Comparison of ENCODE assay signal across 17 mouse cellular contexts in the genomic region with DNA sequence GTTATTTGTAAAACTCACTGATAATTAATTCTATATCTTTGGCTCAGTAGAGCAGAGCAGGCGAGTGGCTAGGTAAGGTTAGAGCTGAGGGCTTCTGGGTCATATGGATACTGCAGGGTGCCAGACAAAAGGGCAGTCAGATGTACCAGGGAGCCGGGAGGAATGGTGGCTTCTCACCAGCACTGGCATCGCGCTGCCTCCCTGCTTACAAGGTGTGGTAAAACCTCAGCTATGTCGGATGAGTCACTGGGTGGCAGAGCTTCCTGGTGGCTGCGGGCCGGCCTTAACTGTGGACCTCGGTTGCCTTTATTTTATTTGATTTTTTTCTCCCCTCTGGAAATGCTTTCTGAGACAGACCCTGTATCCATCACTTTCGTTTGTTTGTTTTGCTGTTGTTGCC. TPM values are rescaled to one million over a fixed set of nuclear protein-coding genes. Genes with fewer than 3 reads are reported as not detected.
DNase-seq lines count a peak whose midpoint lies in the region; ATAC-seq and TF ChIP-seq lines count a peak whose summit lies in the region.
"Had no signal": no experiment of that assay in that cellular context is flagged by ENCODE, and none has a peak within 500 bp of the region (broad histone marks: within the 10 kb centered on the region; RNA-seq: fewer than 3 reads in every experiment).

No protein-coding gene starts in this region.

- no peaks in the 10 kb centered on the region for H3K36me3 ChIP-seq in C2C12 (ENCODE audit: control insufficient read depth, insufficient read depth)
- H3K36me3 ChIP-seq in liver, embryonic 12.5 days, result 0 out of 2 replicates have a peak, but pooled peaks cover 5% of the 10 kb centered on the region
- H3K36me3 ChIP-seq in stomach, embryonic 15.5 days, result no peaks in the 10 kb centered on the region
- H3K36me3 ChIP-seq: embryonic facial prominence, embryonic 15.5 days; forebrain, embryonic 10.5 days had no signal

- no peak overlapping the region for H3K9ac ChIP-seq in liver, embryonic 12.5 days
- H3K9ac ChIP-seq in stomach, embryonic 15.5 days, result no peak overlapping the region
- H3K9ac ChIP-seq: embryonic facial prominence, embryonic 15.5 days had no signal

- no peaks in the 10 kb centered on the region for H3K79me2 ChIP-seq in C2C12 (ENCODE audit: control insufficient read depth, insufficient read depth)

- no peaks in the 10 kb centered on the region for H3K9me3 ChIP-seq in liver, embryonic 12.5 days (replicated peaks)
- H3K9me3 ChIP-seq in stomach, embryonic 15.5 days, result no peaks in the 10 kb centered on the region
- H3K9me3 ChIP-seq: embryonic facial prominence, embryonic 15.5 days; forebrain, embryonic 10.5 days had no signal

- no peak for ATAC-seq in liver, embryonic 12.5 days
- no peak for ATAC-seq in stomach, embryonic 15.5 days (ENCODE audit: insufficient read depth, low FRiP score, low read depth)
- ATAC-seq: hindbrain, embryonic 16.5 days had no signal

- DNase-seq in 3T3-L1 (ENCODE audit: low read depth, low spot score), result peak; percentile 44
- no peak for DNase-seq in thymus, adult 18-20 months
- no peak for DNase-seq in layer of hippocampus, adult 18-20 months (ENCODE audit: low spot score in 2 of 2)
- no peak for DNase-seq in kidney, postnatal 4 days
- DNase-seq: cerebellum, adult 18-20 months; embryo, embryonic 11 days; gastrocnemius, adult 2 months; heart, postnatal 4 days; lung, postnatal 14 days; midbrain, embryonic 14.5 days; thymus, postnatal 36 days had no signal

- H3K4me2 ChIP-seq in liver, embryonic 12.5 days, result 0 out of 2 replicates have a peak overlapping the region, but pooled peaks have one; percentile 10
- H3K4me2 ChIP-seq in stomach, embryonic 15.5 days, result no peak overlapping the region
- H3K4me2 ChIP-seq: embryonic facial prominence, embryonic 15.5 days had no signal

- H3K4me1 ChIP-seq in liver, embryonic 12.5 days, result peaks cover 25% of the 10 kb centered on the region
- peaks cover 35% of the 10 kb centered on the region for H3K4me1 ChIP-seq in stomach, embryonic 15.5 days

- peak overlapping the region; percentile 69; the same call in 1 of the 2 replicates for H3K27ac ChIP-seq in liver, embryonic 12.5 days
- H3K27ac ChIP-seq in stomach, embryonic 15.5 days, result peak overlapping the region; percentile 49; the same call in 1 of the 2 replicates
- H3K27ac ChIP-seq: embryonic facial prominence, embryonic 15.5 days; forebrain, embryonic 10.5 days; gastrocnemius, adult 2 months had no signal

- H3K79me3 ChIP-seq in C2C12 (ENCODE audit: low read depth), result no peaks in the 10 kb centered on the region

- no peak for TF ChIP-seq CTCF in C2C12 (IDR thresholded peaks at IDR 0.05; ENCODE audit: control insufficient read depth, insufficient read depth, insufficient read length)

- no peak overlapping the region for H3ac ChIP-seq in C2C12 (ENCODE audit: control insufficient read depth, insufficient read length, low read depth)

- 59% methylated on average over 9 of the region's 9 CpGs for WGBS in liver, embryonic 12.5 days (ENCODE audit: insufficient replicate concordance)
- 75% methylated on average over 9 of the region's 9 CpGs for WGBS in stomach, embryonic 15.5 days

- H3K4me3 ChIP-seq in C2C12 (ENCODE audit: insufficient read depth, poor library complexity, severe bottlenecking), result no peak overlapping the region
- no peak overlapping the region for H3K4me3 ChIP-seq in liver, embryonic 12.5 days
- no peak overlapping the region for H3K4me3 ChIP-seq in stomach, embryonic 15.5 days (replicated peaks)
- H3K4me3 ChIP-seq: embryonic facial prominence, embryonic 15.5 days; forebrain, embryonic 10.5 days; gastrocnemius, adult 2 months had no signal

- no peaks in the 10 kb centered on the region for H3K27me3 ChIP-seq in C2C12 (ENCODE audit: control insufficient read depth, insufficient read depth, insufficient read length)
- H3K27me3 ChIP-seq in liver, embryonic 12.5 days (replicated peaks), result peaks cover 43% of the 10 kb centered on the region
- no peaks in the 10 kb centered on the region for H3K27me3 ChIP-seq in stomach, embryonic 15.5 days (replicated peaks)

TF ChIP-seq in C2C12, 6 proteins besides CTCF, POLR2A, EP300 and RAD21:
- TF ChIP-seq USF1 (IDR thresholded peaks at IDR 0.05; ENCODE audit: low read depth) (no peak), MYOD1 (IDR thresholded peaks at IDR 0.05; ENCODE audit: control insufficient read depth, insufficient read length, low read depth) (no peak), CEBPB (IDR thresholded peaks at IDR 0.05; ENCODE audit: low read depth) (no peak), MAX (IDR thresholded peaks at IDR 0.05) (peak; percentile 65), FOSL1 (IDR thresholded peaks at IDR 0.05; ENCODE audit: insufficient read depth, low read length, poor library complexity, severe bottlenecking) (peak; percentile 64), MYOG (IDR thresholded peaks at IDR 0.05; ENCODE audit: control insufficient read depth, extremely low read depth, insufficient read length) (no peak)

RNA-seq across cellular contexts. Expression of gene Sept9, which starts 6.0 kb away (rescaled TPM):
- 266 TPM for polyA plus RNA-seq in C2C12 (2012; fragmentation: generic; extraction: Trizol)
- polyA plus RNA-seq in liver, embryonic 12.5 days (2016; fragmentation: Nextera tagmentation; extraction: Ambion mirVana), result 69.8 and 72.0 TPM in 2 replicates
- polyA plus RNA-seq in stomach, embryonic 15.5 days (2015; fragmentation: Nextera tagmentation; extraction: Ambion mirVana), result 107 and 121 TPM in 2 replicates
- 100 to 1,000 TPM; 121 to 122 TPM for total RNA-seq in layer of hippocampus, adult 18-20 months (2021)
